Mouse (Mus musculus): ENCODE data around the gene Igf1r. TPM values are rescaled to one million over a fixed set of nuclear protein-coding genes. Genes with fewer than 3 reads are reported as not detected.

The Igf1r gene
- polyA plus RNA-seq, 1 experiment from 2014 or later, result 17.2 TPM

DNA sequence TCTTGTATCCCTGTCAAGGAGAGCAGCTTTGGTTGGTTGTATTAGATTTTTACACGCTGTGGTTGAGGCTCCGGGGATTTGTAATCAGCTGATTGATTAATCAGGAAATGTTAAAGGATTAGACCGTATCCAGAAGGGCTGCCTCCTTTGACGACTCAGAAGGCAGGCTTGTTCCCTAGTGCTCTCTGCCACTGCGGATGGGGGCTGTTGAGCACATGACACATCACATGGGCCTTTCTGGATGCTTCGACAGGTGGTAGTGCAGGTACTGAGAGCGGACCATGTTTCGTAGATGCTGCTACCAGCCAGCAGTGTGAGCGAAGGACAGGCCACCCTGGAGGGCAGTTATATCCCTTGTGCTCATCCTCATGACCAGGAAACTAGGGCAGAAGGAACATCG, 33.6 kb downstream of the Igf1r start:
- Histone ChIP-seq H3K27me3 (ENCODE audit: control insufficient read depth, insufficient read depth, low read length) (no peaks in the 10 kb centered on the region), H3K4me3 (ENCODE audit: low read depth, low read length) (no peak overlapping the region), H3K9me3 (ENCODE audit: control insufficient read depth, low read length) (no peaks in the 10 kb centered on the region), H3K27ac (ENCODE audit: low read depth, low read length) (no peak overlapping the region), H3K4me2 (ENCODE audit: low read depth) (no peak overlapping the region), H3K9ac (ENCODE audit: low read length) (no peak overlapping the region), H3K36me3 (ENCODE audit: control insufficient read depth, insufficient read depth, low read length) (no peaks in the 10 kb centered on the region), H3K4me1 (ENCODE audit: control insufficient read depth, insufficient read depth, low read length) (peaks cover 12% of the 10 kb centered on the region)
- WGBS, result 78% methylated on average over 10 of the region's 10 CpGs
- ATAC-seq (ENCODE audit: insufficient read depth, low FRiP score, low TSS enrichment), result no peak
- no peak for DNase-seq (ENCODE audit: low spot score)

DNA sequence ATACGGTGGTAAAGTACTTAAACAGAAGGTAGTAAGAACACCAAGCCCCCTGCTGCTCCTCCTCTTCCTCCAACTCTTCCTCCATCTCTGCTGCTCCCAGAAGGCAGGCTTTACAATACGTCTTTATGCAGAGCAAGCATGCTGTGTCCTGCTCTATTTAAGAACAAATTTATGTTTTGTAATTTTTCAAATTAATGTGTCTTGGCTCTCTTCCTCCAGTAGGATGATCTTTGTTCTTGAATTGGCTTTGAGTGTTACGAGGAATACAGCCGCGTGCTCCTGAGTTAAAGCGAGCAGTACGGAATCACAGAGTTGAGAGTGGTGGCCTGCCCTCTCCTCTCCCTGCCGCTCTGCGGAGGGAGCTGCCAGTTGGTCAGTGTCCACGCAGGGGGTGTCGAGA, 34.2 kb downstream of the Igf1r start:
- ATAC-seq (ENCODE audit: insufficient read depth, low FRiP score, low TSS enrichment) (no peak), DNase-seq (ENCODE audit: low spot score) (no peak)
- Histone ChIP-seq H3K4me2 (ENCODE audit: low read depth) (no peak overlapping the region), H3K9me3 (ENCODE audit: control insufficient read depth, low read length) (no peaks in the 10 kb centered on the region), H3K4me1 (ENCODE audit: control insufficient read depth, insufficient read depth, low read length) (peaks cover 12% of the 10 kb centered on the region), H3K27ac (ENCODE audit: low read depth, low read length) (no peak overlapping the region), H3K9ac (ENCODE audit: low read length) (no peak overlapping the region), H3K27me3 (ENCODE audit: control insufficient read depth, insufficient read depth, low read length) (no peaks in the 10 kb centered on the region), H3K36me3 (ENCODE audit: control insufficient read depth, insufficient read depth, low read length) (no peaks in the 10 kb centered on the region), H3K4me3 (ENCODE audit: low read depth, low read length) (no peak overlapping the region)
- WGBS, result 69% methylated on average over 11 of the region's 11 CpGs

DNA sequence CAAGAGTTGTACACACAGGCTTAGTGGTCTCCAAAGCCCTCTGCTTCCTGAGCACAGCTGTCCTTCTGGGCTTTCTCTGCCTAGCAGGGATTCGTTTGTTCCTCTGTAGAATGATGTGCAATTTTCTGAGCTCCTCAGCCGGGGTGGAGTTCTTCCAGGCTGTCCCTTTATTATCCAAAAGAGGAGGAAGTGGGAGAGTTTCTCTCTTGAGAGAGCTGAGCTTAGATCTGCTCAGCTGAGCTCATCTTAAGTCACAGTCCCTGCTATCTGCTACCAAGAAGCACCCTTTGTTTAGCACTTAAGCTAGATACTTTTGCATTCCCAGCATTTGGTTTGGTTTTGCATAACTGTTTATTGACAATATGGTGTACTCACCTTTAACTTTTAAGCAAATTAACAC, 36.7 kb downstream of the Igf1r start:
- H3K4me3 ChIP-seq (ENCODE audit: low read depth, low read length), result no peak overlapping the region
- no peak overlapping the region for H3K9ac ChIP-seq (ENCODE audit: low read length)
- no peaks in the 10 kb centered on the region for H3K36me3 ChIP-seq (ENCODE audit: control insufficient read depth, insufficient read depth, low read length)
- no peak overlapping the region for H3K4me2 ChIP-seq (ENCODE audit: low read depth)
- WGBS, result 54% methylated on average over 2 of the region's 2 CpGs
- DNase-seq (ENCODE audit: low spot score), result no peak
- H3K9me3 ChIP-seq (ENCODE audit: control insufficient read depth, low read length), result no peaks in the 10 kb centered on the region
- H3K4me1 ChIP-seq (ENCODE audit: control insufficient read depth, insufficient read depth, low read length), result peaks cover 9% of the 10 kb centered on the region; the same call in 1 of the 2 replicates
- no peak for ATAC-seq (ENCODE audit: insufficient read depth, low FRiP score, low TSS enrichment)
- H3K27me3 ChIP-seq (ENCODE audit: control insufficient read depth, insufficient read depth, low read length), result no peaks in the 10 kb centered on the region
- no peak overlapping the region for H3K27ac ChIP-seq (ENCODE audit: low read depth, low read length)

DNA sequence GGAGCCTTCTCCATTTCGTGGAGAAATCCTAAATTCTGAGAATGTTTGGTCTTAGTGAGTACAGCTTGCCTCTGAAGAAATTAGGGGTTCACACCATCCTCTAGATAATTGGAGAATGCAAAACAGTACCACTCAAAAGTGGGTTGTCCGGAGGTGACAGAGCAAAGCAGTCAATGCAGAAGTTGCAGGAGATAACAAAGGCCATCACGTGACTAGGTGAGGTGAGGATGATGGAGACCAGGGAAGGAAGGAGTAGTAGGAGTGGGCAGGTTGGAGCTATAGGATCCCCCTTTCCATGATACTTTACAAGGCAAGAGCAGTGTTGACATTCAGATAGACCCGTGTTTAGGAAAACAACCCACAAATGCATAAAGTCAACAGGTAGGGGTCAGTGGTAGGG, 41.0 kb downstream of the Igf1r start:
- Histone ChIP-seq H3K27ac (ENCODE audit: low read depth, low read length) (no peak overlapping the region), H3K4me3 (ENCODE audit: low read depth, low read length) (no peak overlapping the region), H3K4me2 (ENCODE audit: low read depth) (no peak overlapping the region), H3K9me3 (ENCODE audit: control insufficient read depth, low read length) (no peaks in the 10 kb centered on the region), H3K36me3 (ENCODE audit: control insufficient read depth, insufficient read depth, low read length) (no peaks in the 10 kb centered on the region), H3K9ac (ENCODE audit: low read length) (no peak overlapping the region), H3K27me3 (ENCODE audit: control insufficient read depth, insufficient read depth, low read length) (no peaks in the 10 kb centered on the region), H3K4me1 (ENCODE audit: control insufficient read depth, insufficient read depth, low read length) (0 out of 2 replicates have a peak, but pooled peaks cover 3% of the 10 kb centered on the region)
- WGBS, result 92% methylated on average over 4 of the region's 4 CpGs
- DNase-seq (ENCODE audit: low spot score), result no peak
- ATAC-seq (ENCODE audit: insufficient read depth, low FRiP score, low TSS enrichment), result no peak

DNA sequence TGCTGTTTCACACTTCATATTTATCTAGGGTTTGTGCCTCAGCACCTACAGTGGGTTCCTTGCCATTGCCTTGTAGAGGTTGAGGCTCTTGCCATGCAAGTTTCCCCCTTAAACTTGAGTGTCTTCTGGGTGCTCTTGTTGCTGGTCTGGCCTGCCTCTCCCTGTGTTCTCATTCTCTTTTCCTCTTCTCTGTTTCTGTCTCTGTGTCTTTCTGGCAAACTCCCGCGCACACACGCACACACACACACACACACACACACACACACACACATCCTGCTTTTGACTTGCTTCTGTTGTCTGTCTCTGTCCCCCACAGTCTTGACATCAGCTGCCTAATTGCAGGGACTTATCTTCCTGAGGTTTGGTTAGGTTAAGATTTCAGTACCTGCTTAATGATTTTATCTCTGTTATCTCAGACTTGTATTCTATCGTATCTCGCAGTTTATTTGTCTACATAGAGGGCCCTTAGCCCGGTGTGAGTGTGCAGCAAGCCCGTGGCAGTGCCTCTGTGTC, 41.8 kb downstream of the Igf1r start:
- 90% methylated on average over 7 of the region's 7 CpGs for WGBS
- Histone ChIP-seq H3K9ac (ENCODE audit: low read length) (no peak overlapping the region), H3K4me1 (ENCODE audit: control insufficient read depth, insufficient read depth, low read length) (peaks cover 6% of the 10 kb centered on the region; the same call in 1 of the 2 replicates), H3K4me3 (ENCODE audit: low read depth, low read length) (no peak overlapping the region), H3K4me2 (ENCODE audit: low read depth) (no peak overlapping the region), H3K9me3 (ENCODE audit: control insufficient read depth, low read length) (no peaks in the 10 kb centered on the region), H3K27me3 (ENCODE audit: control insufficient read depth, insufficient read depth, low read length) (no peaks in the 10 kb centered on the region), H3K27ac (ENCODE audit: low read depth, low read length) (no peak overlapping the region), H3K36me3 (ENCODE audit: control insufficient read depth, insufficient read depth, low read length) (no peaks in the 10 kb centered on the region)
- ATAC-seq (ENCODE audit: insufficient read depth, low FRiP score, low TSS enrichment), result no peak
- DNase-seq (ENCODE audit: low spot score), result no peak

DNA sequence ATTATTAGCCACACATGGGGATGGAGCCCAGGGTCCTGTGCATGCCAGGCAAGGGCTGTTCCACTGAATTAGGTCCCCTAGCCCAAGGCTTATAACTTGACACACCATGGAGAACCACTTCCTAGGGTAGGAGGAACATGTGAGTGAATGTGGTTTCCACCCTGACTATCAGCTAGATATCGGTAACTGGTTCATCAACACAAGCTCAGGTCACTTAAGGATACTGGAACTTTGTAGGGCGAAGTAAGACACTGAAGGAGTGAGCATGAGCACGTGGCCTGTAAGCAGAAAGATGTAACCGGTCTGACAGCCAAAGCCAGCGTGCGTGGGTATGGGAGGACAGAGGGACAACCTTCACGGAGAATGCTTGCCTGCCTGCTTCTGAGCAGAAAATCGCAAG, 42.6 kb downstream of the Igf1r start:
- H3K4me2 ChIP-seq (ENCODE audit: low read depth), result no peak overlapping the region
- H3K9ac ChIP-seq (ENCODE audit: low read length), result no peak overlapping the region
- no peak overlapping the region for H3K27ac ChIP-seq (ENCODE audit: low read depth, low read length)
- no peaks in the 10 kb centered on the region for H3K9me3 ChIP-seq (ENCODE audit: control insufficient read depth, low read length)
- no peaks in the 10 kb centered on the region for H3K27me3 ChIP-seq (ENCODE audit: control insufficient read depth, insufficient read depth, low read length)
- WGBS, result 77% methylated on average over 8 of the region's 8 CpGs
- ATAC-seq (ENCODE audit: insufficient read depth, low FRiP score, low TSS enrichment), result no peak
- peaks cover 6% of the 10 kb centered on the region; the same call in 1 of the 2 replicates for H3K4me1 ChIP-seq (ENCODE audit: control insufficient read depth, insufficient read depth, low read length)
- H3K4me3 ChIP-seq (ENCODE audit: low read depth, low read length), result no peak overlapping the region
- H3K36me3 ChIP-seq (ENCODE audit: control insufficient read depth, insufficient read depth, low read length), result no peaks in the 10 kb centered on the region
- DNase-seq (ENCODE audit: low spot score), result no peak

DNA sequence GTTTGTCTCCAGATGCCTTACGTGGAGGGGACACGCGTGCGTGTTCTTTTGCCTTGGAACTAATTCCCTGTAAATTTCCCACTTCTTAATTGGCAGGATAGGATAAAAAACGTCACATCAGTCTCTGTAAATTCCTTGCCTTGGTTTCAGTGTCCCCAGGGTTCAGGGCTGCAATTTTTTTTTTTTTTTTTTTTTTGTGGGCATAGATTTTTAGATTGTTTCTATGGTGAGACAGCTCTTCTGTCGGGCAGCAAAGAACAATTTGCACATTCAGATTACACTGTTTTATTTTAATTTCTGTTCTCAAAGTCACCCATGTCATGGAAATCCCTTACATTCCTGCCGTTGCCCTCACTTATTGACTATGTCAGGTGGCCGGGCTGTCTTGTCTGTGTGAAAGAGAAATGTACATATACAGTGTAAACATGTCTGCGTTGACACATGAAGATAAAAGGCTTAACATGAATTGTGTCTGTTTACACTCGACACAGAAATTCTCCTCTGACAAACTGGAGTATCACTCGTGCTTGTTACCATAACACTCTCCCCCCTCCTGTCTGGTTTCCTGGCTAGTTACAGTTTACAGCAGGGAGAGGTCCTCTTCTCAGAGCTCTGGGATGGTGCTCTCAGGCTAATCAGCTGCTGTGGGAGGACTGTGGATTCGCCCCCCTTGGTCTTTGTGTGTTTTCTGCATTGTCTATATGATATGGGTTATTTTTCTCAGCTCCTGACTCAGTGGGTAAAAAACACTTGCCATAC, 43.8 kb downstream of the Igf1r start:
- Histone ChIP-seq H3K9ac (ENCODE audit: low read length) (no peak overlapping the region), H3K36me3 (ENCODE audit: control insufficient read depth, insufficient read depth, low read length) (no peaks in the 10 kb centered on the region), H3K27ac (ENCODE audit: low read depth, low read length) (no peak overlapping the region), H3K4me2 (ENCODE audit: low read depth) (no peak overlapping the region), H3K4me1 (ENCODE audit: control insufficient read depth, insufficient read depth, low read length) (peaks cover 6% of the 10 kb centered on the region; the same call in 1 of the 2 replicates), H3K4me3 (ENCODE audit: low read depth, low read length) (no peak overlapping the region), H3K9me3 (ENCODE audit: control insufficient read depth, low read length) (no peaks in the 10 kb centered on the region), H3K27me3 (ENCODE audit: control insufficient read depth, insufficient read depth, low read length) (no peaks in the 10 kb centered on the region)
- WGBS, result 67% methylated on average over 12 of the region's 12 CpGs
- ATAC-seq (ENCODE audit: insufficient read depth, low FRiP score, low TSS enrichment), result no peak
- DNase-seq (ENCODE audit: low spot score), result no peak

DNA sequence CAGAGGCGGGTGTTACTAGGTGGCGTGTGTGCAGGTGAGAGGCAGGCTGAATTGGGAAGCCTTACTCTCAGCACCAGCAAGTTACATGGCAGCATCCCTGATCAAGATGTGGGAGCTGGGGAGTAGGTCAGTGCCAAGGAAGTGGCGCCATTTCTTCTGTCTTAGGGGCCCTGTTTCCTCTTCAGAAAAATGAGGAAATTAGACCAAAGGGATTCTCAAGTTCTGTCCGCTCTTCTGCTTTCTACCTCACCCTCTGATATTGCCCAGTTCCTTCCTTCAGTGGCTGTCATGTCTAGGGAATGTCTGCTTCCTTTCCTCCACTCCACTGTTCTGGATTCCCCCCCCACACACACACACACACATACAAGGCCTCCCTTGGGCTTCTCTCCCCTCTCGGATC, 48.6 kb downstream of the Igf1r start:
- 85% methylated on average over 5 of the region's 5 CpGs for WGBS
- no peak overlapping the region for H3K4me3 ChIP-seq (ENCODE audit: low read depth, low read length)
- no peak for ATAC-seq (ENCODE audit: insufficient read depth, low FRiP score, low TSS enrichment)
- no peak for DNase-seq (ENCODE audit: low spot score)
- peaks cover 5% of the 10 kb centered on the region for H3K36me3 ChIP-seq (ENCODE audit: control insufficient read depth, insufficient read depth, low read length)
- H3K9ac ChIP-seq (ENCODE audit: low read length), result no peak overlapping the region
- H3K4me1 ChIP-seq (ENCODE audit: control insufficient read depth, insufficient read depth, low read length), result peaks cover 3% of the 10 kb centered on the region; the same call in 1 of the 2 replicates
- H3K4me2 ChIP-seq (ENCODE audit: low read depth), result no peak overlapping the region
- H3K9me3 ChIP-seq (ENCODE audit: control insufficient read depth, low read length), result no peaks in the 10 kb centered on the region
- no peaks in the 10 kb centered on the region for H3K27me3 ChIP-seq (ENCODE audit: control insufficient read depth, insufficient read depth, low read length)
- no peak overlapping the region for H3K27ac ChIP-seq (ENCODE audit: low read depth, low read length)

DNA sequence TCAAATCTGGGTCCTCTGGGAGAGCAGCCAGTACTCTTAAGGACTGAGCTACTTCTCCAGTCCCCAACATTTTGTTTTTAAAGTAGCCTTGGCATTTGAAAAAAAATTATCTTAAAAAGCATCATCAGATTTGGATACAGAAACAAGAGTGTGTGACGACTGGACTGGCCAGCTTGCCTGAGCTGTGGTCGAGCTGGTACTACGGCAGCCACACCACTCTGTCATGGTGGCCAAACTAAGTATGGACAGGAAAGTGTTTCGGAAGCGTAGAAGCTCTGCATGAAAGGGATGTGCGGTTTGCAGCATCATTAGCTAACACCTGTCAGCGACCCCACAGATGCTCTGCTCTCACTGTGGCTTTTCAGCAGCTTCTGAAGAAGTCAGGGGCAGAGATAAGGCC, 53.4 kb downstream of the Igf1r start:
- no peak overlapping the region for H3K9ac ChIP-seq (ENCODE audit: low read length)
- DNase-seq (ENCODE audit: low spot score) (no peak), ATAC-seq (ENCODE audit: insufficient read depth, low FRiP score, low TSS enrichment) (no peak)
- no peak overlapping the region for H3K4me3 ChIP-seq (ENCODE audit: low read depth, low read length)
- no peaks in the 10 kb centered on the region for H3K9me3 ChIP-seq (ENCODE audit: control insufficient read depth, low read length)
- H3K36me3 ChIP-seq (ENCODE audit: control insufficient read depth, insufficient read depth, low read length), result peaks cover 5% of the 10 kb centered on the region
- no peaks in the 10 kb centered on the region for H3K27me3 ChIP-seq (ENCODE audit: control insufficient read depth, insufficient read depth, low read length)
- no peak overlapping the region for H3K27ac ChIP-seq (ENCODE audit: low read depth, low read length)
- no peak overlapping the region for H3K4me2 ChIP-seq (ENCODE audit: low read depth)
- WGBS, result 87% methylated on average over 7 of the region's 7 CpGs
- H3K4me1 ChIP-seq (ENCODE audit: control insufficient read depth, insufficient read depth, low read length), result no peaks in the 10 kb centered on the region
